Mouse (Mus musculus): ENCODE data around the gene Gm6760.

The Gm6760 gene

GRCm38 (mm10) chrX:64152098-64152497, at the start of gene Gm6760:
TSS of gene Gm6760 (minus strand) at chrX:64152198.
- no peak for DNase-seq (ENCODE audit: low read depth, low spot score)

DNA sequence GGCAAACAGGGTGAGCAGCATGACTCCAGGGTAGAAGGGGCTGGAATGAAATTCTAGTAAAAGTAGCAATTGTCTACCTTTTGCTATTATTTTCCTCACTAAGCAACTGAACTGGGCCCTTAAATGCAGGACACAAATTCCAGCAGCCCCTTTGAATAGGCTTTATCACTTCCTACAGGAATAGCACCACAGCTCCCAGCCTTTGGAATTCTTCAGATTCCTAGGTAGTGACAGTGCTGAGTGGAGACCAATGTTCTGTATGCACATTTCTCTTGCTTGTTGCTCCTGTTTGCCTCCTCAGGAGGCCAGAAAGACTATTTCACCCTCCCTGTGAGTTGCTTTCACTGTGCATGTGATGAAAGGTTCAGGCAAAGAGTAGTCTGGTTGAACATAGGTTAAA, 29.2 kb upstream of the Gm6760 start:
- peak; percentile 1 for DNase-seq (ENCODE audit: low read depth, low spot score)

GRCm38 (mm10) chrX:64173248-64173647, 21.2 kb upstream of the Gm6760 start, which contains the start of gene 3830417A13Rik:
TSS of gene 3830417A13Rik (plus strand) at chrX:64173548.
- no peak for DNase-seq (ENCODE audit: low read depth, low spot score)

All from ES-CJ7 (cell line).